Mouse (Mus musculus) 3134 (cell line): ENCODE results near the gene 4931428F04Rik.
"Not testable (repeated sequence)": the region's sequence is repeated elsewhere in the genome, so short reads cannot be mapped to it uniquely, and the experiment has no call there.

Experiments used
- DNase-seq: peaks from one replicate; pipeline ENCODE4 v3.0.0-alpha.2; 2011; ENCODE audit warnings: low spot score; ENCODE audit not compliant: insufficient read length; ENCODE audit errors: extremely low read depth

Gene 4931428F04Rik

GRCm38 (mm10) chr8:105233126-105233935, 56.3 kb downstream of the 4931428F04Rik start:
- DNase-seq = no peak

GRCm38 (mm10) chr8:105232321-105232693, 57.4 kb downstream of the 4931428F04Rik start:
- not testable (repeated sequence) for DNase-seq

GRCm38 (mm10) chr8:105231503-105232320, 58.0 kb downstream of the 4931428F04Rik start:
- DNase-seq = no peak
